Mouse (Mus musculus): ENCODE measurements around the gene Nusap1. TPM values are rescaled to one million over a fixed set of nuclear protein-coding genes. Genes with fewer than 3 reads are reported as not detected.

The Nusap1 gene
- polyA plus RNA-seq, 1 experiment from 2014 or later = 41.9 TPM

DNA sequence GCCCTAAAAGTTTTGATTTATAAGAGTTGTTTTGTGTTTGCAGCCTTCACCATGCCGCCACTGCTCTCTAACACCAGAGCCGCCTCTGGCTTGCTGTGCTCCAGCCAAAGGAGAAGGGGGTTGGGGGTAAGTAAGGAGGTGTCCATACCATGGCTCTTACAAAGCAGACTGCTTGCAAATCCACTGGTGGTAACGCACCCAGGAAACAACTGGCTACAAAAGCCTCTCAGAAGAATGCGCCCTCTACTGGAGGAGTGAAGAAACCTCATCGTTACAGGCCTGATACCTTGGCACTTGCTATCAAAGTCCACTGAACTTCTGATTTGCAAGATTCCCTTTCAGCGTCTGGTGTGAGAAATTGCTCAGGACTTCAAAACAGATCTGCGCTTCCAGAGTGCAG is 50.9 kb downstream of the Nusap1 start:
- DNase-seq (ENCODE audit: low spot score) = peak; percentile 53
- 13% methylated on average over 7 of the region's 7 CpGs for WGBS
- H3K27ac ChIP-seq (ENCODE audit: low read depth, low read length) = no peak overlapping the region
- H3K4me3 ChIP-seq (ENCODE audit: low read depth, low read length) = no peak overlapping the region
- H3K27me3 ChIP-seq (replicated peaks; ENCODE audit: control insufficient read depth, insufficient read depth, low read length) = no peaks in the 10 kb centered on the region
- H3K4me2 ChIP-seq (ENCODE audit: low read length) = no peak overlapping the region
- H3K9ac ChIP-seq (ENCODE audit: low read length) = no peak overlapping the region
- no peak for ATAC-seq
- H3K36me3 ChIP-seq (ENCODE audit: control insufficient read depth, insufficient read depth, low read length) = no peaks in the 10 kb centered on the region
- H3K9me3 ChIP-seq (replicated peaks; ENCODE audit: control insufficient read depth, low read length) = no peaks in the 10 kb centered on the region
- H3K4me1 ChIP-seq (ENCODE audit: control insufficient read depth, insufficient read depth, low read length) = no peaks in the 10 kb centered on the region

GRCm38 (mm10) chr2:119674525-119675214 is 56.6 kb downstream of the Nusap1 start, which contains the start of gene Rtf1:
TSS of gene Rtf1 (plus strand) at chr2:119675068.
- WGBS = 0% methylated on average over 36 of the region's 58 CpGs

DNA sequence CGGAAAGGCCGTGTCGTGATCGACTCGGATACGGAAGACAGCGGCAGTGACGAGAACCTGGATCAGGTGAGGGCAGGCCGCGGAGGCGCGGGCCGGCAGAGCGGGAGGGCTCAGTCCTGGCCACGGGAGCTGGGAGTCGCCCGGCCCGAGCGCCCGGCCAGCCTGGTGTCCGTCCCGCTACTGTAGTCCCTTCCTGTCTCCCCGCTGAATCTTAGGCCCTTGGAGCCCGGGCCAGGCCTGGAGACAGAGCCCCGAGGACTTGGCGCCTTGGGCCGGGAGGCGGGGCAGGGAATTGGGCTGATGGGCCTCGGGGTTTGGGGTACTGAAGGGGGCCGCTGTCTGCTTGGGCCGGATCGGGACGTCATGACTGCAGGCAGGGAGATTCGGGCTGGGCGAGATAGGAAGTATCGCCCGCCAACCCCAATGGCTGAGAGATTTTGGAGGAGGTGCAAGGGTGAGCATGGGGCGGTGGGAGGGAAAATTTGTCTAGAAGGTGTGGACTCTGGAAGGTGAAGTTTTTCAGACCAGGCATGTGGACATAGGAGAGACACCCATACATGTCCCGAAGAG is 57.2 kb downstream of the Nusap1 start:
- H3K9ac ChIP-seq (ENCODE audit: low read length) = peak overlapping the region; percentile 96
- DNase-seq (ENCODE audit: low spot score) (peak; percentile 41), ATAC-seq (peak; percentile 87)
- peak overlapping the region; percentile 93 for H3K4me3 ChIP-seq (ENCODE audit: low read depth, low read length)
- no peaks in the 10 kb centered on the region for H3K27me3 ChIP-seq (replicated peaks; ENCODE audit: control insufficient read depth, insufficient read depth, low read length)
- H3K27ac ChIP-seq (ENCODE audit: low read depth, low read length) = peak overlapping the region; percentile 44
- H3K36me3 ChIP-seq (ENCODE audit: control insufficient read depth, insufficient read depth, low read length) = no peaks in the 10 kb centered on the region
- WGBS = under 1% methylated on average over 37 of the region's 39 CpGs
- H3K9me3 ChIP-seq (replicated peaks; ENCODE audit: control insufficient read depth, low read length) = no peaks in the 10 kb centered on the region
- peak overlapping the region; percentile 85 for H3K4me2 ChIP-seq (ENCODE audit: low read length)
- H3K4me1 ChIP-seq (ENCODE audit: control insufficient read depth, insufficient read depth, low read length) = peaks cover 9% of the 10 kb centered on the region

More at GRCm38 (mm10) chr2:119674525-119675214, 56.6 kb downstream of the Nusap1 start, which contains the start of gene Rtf1:
- Histone ChIP-seq H3K4me3 (ENCODE audit: low read depth, low read length) (peak within 1 kb of the TSS; percentile 93), H3K36me3 (ENCODE audit: control insufficient read depth, insufficient read depth, low read length) (no peaks in the 10 kb centered on the region), H3K9me3 (replicated peaks; ENCODE audit: control insufficient read depth, low read length) (no peaks in the 10 kb centered on the region), H3K27me3 (replicated peaks; ENCODE audit: control insufficient read depth, insufficient read depth, low read length) (no peaks in the 10 kb centered on the region), H3K27ac (ENCODE audit: low read depth, low read length) (peak within 1 kb of the TSS; percentile 44), H3K4me2 (ENCODE audit: low read length) (peak within 1 kb of the TSS; percentile 85), H3K9ac (ENCODE audit: low read length) (peak within 1 kb of the TSS; percentile 96), H3K4me1 (ENCODE audit: control insufficient read depth, insufficient read depth, low read length) (peaks cover 9% of the 10 kb centered on the region)
- DNase-seq (ENCODE audit: low spot score) = peak; percentile 93
- ATAC-seq = peak; percentile 98

- Histone ChIP-seq H3K36me3 (ENCODE audit: control insufficient read depth, insufficient read depth, low read length) (no peaks in the 10 kb centered on the region), H3K27me3 (replicated peaks; ENCODE audit: control insufficient read depth, insufficient read depth, low read length) (no peaks in the 10 kb centered on the region), H3K27ac (ENCODE audit: low read depth, low read length) (no peak overlapping the region), H3K9ac (ENCODE audit: low read length) (peak overlapping the region; percentile 96), H3K4me3 (ENCODE audit: low read depth, low read length) (peak overlapping the region; percentile 93), H3K4me1 (ENCODE audit: control insufficient read depth, insufficient read depth, low read length) (peaks cover 9% of the 10 kb centered on the region), H3K4me2 (ENCODE audit: low read length) (peak overlapping the region; percentile 85), H3K9me3 (replicated peaks; ENCODE audit: control insufficient read depth, low read length) (no peaks in the 10 kb centered on the region)
- 4% methylated on average over 5 of the region's 5 CpGs for WGBS
- DNase-seq (ENCODE audit: low spot score) (no peak), ATAC-seq (no peak)
Observed at GRCm38 (mm10) chr2:119675831-119676230, 57.7 kb downstream of the Nusap1 start.

DNA sequence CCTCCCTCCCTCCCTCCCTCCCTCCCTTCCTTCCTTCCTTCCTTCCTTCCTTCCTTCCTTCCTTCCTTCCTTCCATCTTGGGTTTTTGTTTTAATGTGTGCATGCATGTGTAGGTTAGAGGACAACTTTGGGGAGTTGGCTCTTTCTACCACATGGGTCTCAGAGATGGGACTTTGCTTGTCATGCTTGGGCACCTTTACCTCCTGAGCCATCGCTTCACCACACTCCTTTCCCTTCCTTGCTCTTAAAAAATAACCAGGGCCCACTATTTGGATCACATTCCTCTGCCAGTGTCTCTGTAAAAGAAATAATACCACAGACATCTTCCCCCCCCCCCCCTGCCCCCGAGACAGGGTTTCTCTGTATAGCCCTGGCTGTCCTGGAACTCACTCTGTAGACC is 65.6 kb downstream of the Nusap1 start:
- Histone ChIP-seq H3K9me3 (replicated peaks; ENCODE audit: control insufficient read depth, low read length) (no peaks in the 10 kb centered on the region), H3K36me3 (ENCODE audit: control insufficient read depth, insufficient read depth, low read length) (peaks cover 4% of the 10 kb centered on the region; the same call in 1 of the 2 replicates), H3K4me1 (ENCODE audit: control insufficient read depth, insufficient read depth, low read length) (no peaks in the 10 kb centered on the region), H3K4me2 (ENCODE audit: low read length) (no peak overlapping the region), H3K4me3 (ENCODE audit: low read depth, low read length) (no peak overlapping the region), H3K9ac (ENCODE audit: low read length) (no peak overlapping the region), H3K27me3 (replicated peaks; ENCODE audit: control insufficient read depth, insufficient read depth, low read length) (no peaks in the 10 kb centered on the region), H3K27ac (ENCODE audit: low read depth, low read length) (no peak overlapping the region)
- ATAC-seq = no peak
- no peak for DNase-seq (ENCODE audit: low spot score)
- WGBS = 89% methylated on average over 2 of the region's 2 CpGs

- Histone ChIP-seq H3K4me1 (ENCODE audit: control insufficient read depth, insufficient read depth, low read length) (no peaks in the 10 kb centered on the region), H3K9ac (ENCODE audit: low read length) (no peak overlapping the region), H3K36me3 (ENCODE audit: control insufficient read depth, insufficient read depth, low read length) (peaks cover 10% of the 10 kb centered on the region; the same call in 1 of the 2 replicates), H3K4me3 (ENCODE audit: low read depth, low read length) (no peak overlapping the region), H3K27ac (ENCODE audit: low read depth, low read length) (no peak overlapping the region), H3K27me3 (replicated peaks; ENCODE audit: control insufficient read depth, insufficient read depth, low read length) (no peaks in the 10 kb centered on the region), H3K9me3 (replicated peaks; ENCODE audit: control insufficient read depth, low read length) (no peaks in the 10 kb centered on the region), H3K4me2 (ENCODE audit: low read length) (no peak overlapping the region)
- ATAC-seq (no peak), DNase-seq (ENCODE audit: low spot score) (peak; percentile 13)
- WGBS = 77% methylated on average over 9 of the region's 9 CpGs
Observed at GRCm38 (mm10) chr2:119692003-119692701, 74.1 kb downstream of the Nusap1 start.

DNA sequence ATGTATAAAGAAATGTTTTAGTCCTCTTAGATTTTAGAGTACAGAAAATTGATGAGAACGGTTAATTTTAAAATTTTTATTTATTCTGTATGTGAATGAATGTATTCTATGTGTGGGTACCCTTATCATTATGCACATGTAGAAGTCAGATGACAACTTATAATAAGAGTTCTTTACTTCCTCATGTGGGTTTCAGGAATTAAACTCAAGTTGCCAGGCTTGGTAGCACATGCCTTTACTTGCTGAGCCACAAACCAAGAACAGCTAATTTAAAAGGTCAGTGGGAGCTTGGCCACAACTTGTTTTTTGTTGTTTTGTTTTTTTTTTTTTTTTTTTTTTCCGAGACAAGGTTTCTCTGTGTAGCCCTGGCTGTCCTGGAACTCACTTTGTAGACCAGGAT is 76.7 kb downstream of the Nusap1 start:
- Histone ChIP-seq H3K9me3 (replicated peaks; ENCODE audit: control insufficient read depth, low read length) (no peaks in the 10 kb centered on the region), H3K4me3 (ENCODE audit: low read depth, low read length) (no peak overlapping the region), H3K4me2 (ENCODE audit: low read length) (no peak overlapping the region), H3K9ac (ENCODE audit: low read length) (no peak overlapping the region), H3K27me3 (replicated peaks; ENCODE audit: control insufficient read depth, insufficient read depth, low read length) (no peaks in the 10 kb centered on the region), H3K4me1 (ENCODE audit: control insufficient read depth, insufficient read depth, low read length) (no peaks in the 10 kb centered on the region), H3K36me3 (ENCODE audit: control insufficient read depth, insufficient read depth, low read length) (peaks cover 11% of the 10 kb centered on the region; the same call in 1 of the 2 replicates), H3K27ac (ENCODE audit: low read depth, low read length) (no peak overlapping the region)
- no peak for ATAC-seq
- 90% methylated on average over 2 of the region's 2 CpGs for WGBS
- no peak for DNase-seq (ENCODE audit: low spot score)

- no peak overlapping the region for H3K4me2 ChIP-seq (ENCODE audit: low read length)
- H3K9ac ChIP-seq (ENCODE audit: low read length) = no peak overlapping the region
- H3K27ac ChIP-seq (ENCODE audit: low read depth, low read length) = no peak overlapping the region
- peaks cover 18% of the 10 kb centered on the region; the same call in 1 of the 2 replicates for H3K36me3 ChIP-seq (ENCODE audit: control insufficient read depth, insufficient read depth, low read length)
- DNase-seq (ENCODE audit: low spot score) (no peak), ATAC-seq (no peak)
- 83% methylated on average over 1 of the region's 1 CpGs for WGBS
- H3K4me1 ChIP-seq (ENCODE audit: control insufficient read depth, insufficient read depth, low read length) = no peaks in the 10 kb centered on the region
- no peak overlapping the region for H3K4me3 ChIP-seq (ENCODE audit: low read depth, low read length)
- H3K27me3 ChIP-seq (replicated peaks; ENCODE audit: control insufficient read depth, insufficient read depth, low read length) = no peaks in the 10 kb centered on the region
- H3K9me3 ChIP-seq (replicated peaks; ENCODE audit: control insufficient read depth, low read length) = no peaks in the 10 kb centered on the region
Observed at GRCm38 (mm10) chr2:119696111-119696510, 78.0 kb downstream of the Nusap1 start.

Data from forebrain, embryonic 14.5 days (tissue).